Mouse (Mus musculus): ENCODE data around the gene Sarm1. TPM values are rescaled to one million over a fixed set of nuclear protein-coding genes. Genes with fewer than 3 reads are reported as not detected.
A peak's percentile ranks its signal among the peaks of the same experiment; 100 is the strongest.

Sarm1 gene
- polyA plus RNA-seq, 1 experiment from 2014 or later, result 2.5 TPM

DNA sequence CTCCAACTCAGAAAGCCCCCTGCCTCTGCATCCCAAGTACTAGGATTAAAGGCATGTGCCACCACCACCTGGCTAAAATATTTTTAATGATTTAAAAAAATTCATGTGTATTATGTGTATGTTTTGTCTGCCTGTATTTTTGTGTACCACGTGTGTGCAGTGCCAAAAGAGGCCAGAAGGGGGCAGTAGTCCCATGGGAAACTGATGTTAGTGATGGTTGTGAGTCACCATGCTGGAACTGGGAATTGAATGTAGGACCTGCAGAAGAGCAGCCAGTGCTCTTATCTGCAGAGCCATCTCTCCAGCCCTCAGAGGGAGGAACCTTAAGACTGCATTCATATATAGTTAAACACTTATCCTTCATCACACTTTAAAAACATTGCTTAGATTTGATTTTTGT lies 35.7 kb downstream of the Sarm1 start:
- ATAC-seq (ENCODE audit: insufficient number of reproducible peaks, low FRiP score, low TSS enrichment, low read depth), result no peak
- H3K9me3 ChIP-seq (replicated peaks), result no peaks in the 10 kb centered on the region
- H3K36me3 ChIP-seq, result no peaks in the 10 kb centered on the region
- H3K9ac ChIP-seq, result no peak overlapping the region
- no peak overlapping the region for H3K27ac ChIP-seq (replicated peaks)
- H3K4me3 ChIP-seq (replicated peaks), result no peak overlapping the region
- H3K27me3 ChIP-seq, result no peaks in the 10 kb centered on the region
- peaks cover 14% of the 10 kb centered on the region for H3K4me1 ChIP-seq
- H3K4me2 ChIP-seq (replicated peaks), result no peak overlapping the region
- 77% methylated on average over 1 of the region's 1 CpGs for WGBS

DNA sequence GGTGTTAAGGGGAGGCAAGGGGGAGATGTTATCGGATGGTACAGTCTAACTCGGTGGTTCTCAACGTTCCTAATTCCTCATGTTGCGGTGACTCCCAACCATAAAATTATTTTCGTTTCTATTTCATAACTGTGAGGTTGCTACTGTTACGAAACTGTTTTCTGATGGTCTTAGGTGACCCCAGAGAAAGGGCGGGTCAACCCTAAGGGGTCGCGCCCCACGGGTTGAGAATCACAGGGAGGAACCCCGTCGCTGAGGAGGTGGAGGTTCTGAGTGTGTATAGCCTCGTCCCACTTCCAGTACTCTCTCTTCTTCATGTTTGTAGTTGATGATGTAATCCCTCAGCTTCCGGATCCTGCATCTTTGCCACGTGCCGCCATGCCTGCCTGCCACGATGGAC lies 38.8 kb downstream of the Sarm1 start:
- ATAC-seq (ENCODE audit: insufficient number of reproducible peaks, low FRiP score, low TSS enrichment, low read depth), result no peak
- no peak overlapping the region for H3K4me3 ChIP-seq (replicated peaks)
- 82% methylated on average over 17 of the region's 17 CpGs for WGBS
- no peak overlapping the region for H3K27ac ChIP-seq (replicated peaks)
- H3K27me3 ChIP-seq, result no peaks in the 10 kb centered on the region
- no peak overlapping the region for H3K9ac ChIP-seq
- H3K9me3 ChIP-seq (replicated peaks), result no peaks in the 10 kb centered on the region
- H3K4me2 ChIP-seq (replicated peaks), result no peak overlapping the region
- no peaks in the 10 kb centered on the region for H3K36me3 ChIP-seq
- H3K4me1 ChIP-seq, result no peaks in the 10 kb centered on the region

DNA sequence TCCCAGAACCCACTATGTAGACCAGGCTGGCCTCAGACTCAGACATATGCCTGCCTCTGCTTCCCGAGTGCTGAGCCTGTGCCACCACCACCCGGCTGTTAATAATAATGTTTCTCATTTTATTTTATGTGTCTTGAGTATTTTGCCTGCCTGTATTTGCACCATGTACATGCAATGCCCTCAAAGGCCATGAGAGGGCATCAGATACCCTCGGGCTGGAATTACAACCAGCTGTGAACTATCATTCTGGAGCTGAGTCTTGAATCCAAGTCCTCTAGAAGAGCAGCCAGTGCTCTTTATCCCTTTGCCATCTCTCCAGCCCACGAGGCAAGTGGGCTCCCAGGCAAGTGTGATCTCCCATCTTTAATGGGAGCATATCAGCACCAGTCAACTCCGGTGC lies 42.2 kb downstream of the Sarm1 start:
- WGBS, result 41% methylated on average over 5 of the region's 5 CpGs
- no peak overlapping the region for H3K27ac ChIP-seq (replicated peaks)
- no peaks in the 10 kb centered on the region for H3K9me3 ChIP-seq (replicated peaks)
- no peak overlapping the region for H3K4me2 ChIP-seq (replicated peaks)
- ATAC-seq (ENCODE audit: insufficient number of reproducible peaks, low FRiP score, low TSS enrichment, low read depth), result no peak
- H3K36me3 ChIP-seq, result no peaks in the 10 kb centered on the region
- no peak overlapping the region for H3K9ac ChIP-seq
- no peak overlapping the region for H3K4me3 ChIP-seq (replicated peaks)
- no peaks in the 10 kb centered on the region for H3K4me1 ChIP-seq
- H3K27me3 ChIP-seq, result 0 out of 2 replicates have a peak, but pooled peaks cover 3% of the 10 kb centered on the region

DNA sequence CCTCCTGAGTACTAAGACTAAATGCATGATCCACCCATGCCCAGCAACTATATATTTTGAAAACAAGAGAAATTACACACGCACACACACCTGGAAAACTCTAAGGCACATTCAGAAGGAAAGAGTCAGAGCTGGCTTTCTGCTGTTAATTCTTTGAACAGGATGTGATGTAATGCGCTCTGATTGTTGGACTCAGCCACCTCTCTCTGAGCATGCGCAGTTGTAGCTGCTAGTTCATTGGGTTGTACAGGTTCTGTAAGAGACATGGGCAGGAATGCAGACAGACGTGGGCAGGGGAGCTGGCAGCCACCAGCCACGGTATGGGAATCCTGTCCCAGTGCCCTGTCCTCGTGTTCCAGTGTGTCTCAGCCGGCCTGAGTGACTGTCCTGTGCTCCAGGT lies 43.3 kb downstream of the Sarm1 start:
- no peaks in the 10 kb centered on the region for H3K9me3 ChIP-seq (replicated peaks)
- peak; percentile 7; the same call in 1 of the 2 replicates for ATAC-seq (ENCODE audit: insufficient number of reproducible peaks, low FRiP score, low TSS enrichment, low read depth)
- no peaks in the 10 kb centered on the region for H3K36me3 ChIP-seq
- H3K4me2 ChIP-seq (replicated peaks), result no peak overlapping the region
- no peak overlapping the region for H3K9ac ChIP-seq
- 0 out of 2 replicates have a peak, but pooled peaks cover 5% of the 10 kb centered on the region for H3K27me3 ChIP-seq
- no peaks in the 10 kb centered on the region for H3K4me1 ChIP-seq
- no peak overlapping the region for H3K27ac ChIP-seq (replicated peaks)
- WGBS, result 73% methylated on average over 7 of the region's 7 CpGs
- no peak overlapping the region for H3K4me3 ChIP-seq (replicated peaks)

DNA sequence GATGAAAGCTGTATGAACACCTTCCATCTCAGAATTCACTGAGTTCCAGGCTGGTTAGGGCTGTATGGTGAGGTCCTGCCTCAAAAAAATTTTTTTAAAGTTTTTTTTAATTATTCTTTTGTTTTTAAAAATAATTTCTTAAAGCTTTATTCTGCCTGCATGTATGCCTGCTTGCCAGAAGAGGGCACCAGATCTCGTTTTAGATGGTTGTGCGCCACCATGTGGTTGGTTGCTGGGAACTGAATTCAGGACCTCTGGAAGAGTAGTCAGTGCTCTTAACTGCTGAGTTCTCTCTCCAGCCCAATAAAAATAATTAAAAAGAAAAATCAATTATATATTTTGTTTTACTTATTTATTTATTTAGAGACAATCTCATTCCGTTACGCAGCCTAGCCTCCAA lies 43.9 kb downstream of the Sarm1 start:
- H3K27me3 ChIP-seq, result 0 out of 2 replicates have a peak, but pooled peaks cover 5% of the 10 kb centered on the region
- H3K27ac ChIP-seq (replicated peaks), result no peak overlapping the region
- ATAC-seq (ENCODE audit: insufficient number of reproducible peaks, low FRiP score, low TSS enrichment, low read depth), result no peak
- H3K4me3 ChIP-seq (replicated peaks), result no peak overlapping the region
- 12% methylated on average over 4 of the region's 4 CpGs for WGBS
- H3K9ac ChIP-seq, result no peak overlapping the region
- H3K4me2 ChIP-seq (replicated peaks), result no peak overlapping the region
- no peaks in the 10 kb centered on the region for H3K36me3 ChIP-seq
- no peaks in the 10 kb centered on the region for H3K9me3 ChIP-seq (replicated peaks)
- H3K4me1 ChIP-seq, result no peaks in the 10 kb centered on the region

DNA sequence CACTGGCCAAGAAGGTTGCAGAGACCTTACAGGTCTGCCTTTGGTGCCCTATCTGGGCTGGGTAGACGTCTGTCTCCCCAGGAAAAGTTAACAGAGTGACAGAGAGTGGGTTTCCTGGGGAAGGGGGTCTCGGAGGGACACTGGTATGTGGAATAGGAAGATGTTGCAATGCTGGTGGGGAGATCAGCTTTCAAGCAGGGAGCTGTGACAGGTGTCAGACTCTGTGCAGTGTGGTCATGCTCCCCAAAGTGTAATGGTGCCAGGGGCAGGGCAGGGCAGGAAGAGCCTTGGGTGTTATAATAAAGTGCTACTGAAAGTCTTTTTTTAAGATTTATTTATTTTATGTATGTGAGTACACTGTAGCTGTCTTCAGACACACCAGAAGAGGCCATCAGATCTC lies 47.2 kb downstream of the Sarm1 start:
- H3K27me3 ChIP-seq, result 0 out of 2 replicates have a peak, but pooled peaks cover 5% of the 10 kb centered on the region
- no peak for ATAC-seq (ENCODE audit: insufficient number of reproducible peaks, low FRiP score, low TSS enrichment, low read depth)
- H3K36me3 ChIP-seq, result no peaks in the 10 kb centered on the region
- H3K9me3 ChIP-seq (replicated peaks), result no peaks in the 10 kb centered on the region
- H3K27ac ChIP-seq (replicated peaks), result no peak overlapping the region
- WGBS, result 26% methylated on average over 2 of the region's 2 CpGs
- H3K4me3 ChIP-seq (replicated peaks), result no peak overlapping the region
- H3K9ac ChIP-seq, result no peak overlapping the region
- no peak overlapping the region for H3K4me2 ChIP-seq (replicated peaks)
- H3K4me1 ChIP-seq, result no peaks in the 10 kb centered on the region

DNA sequence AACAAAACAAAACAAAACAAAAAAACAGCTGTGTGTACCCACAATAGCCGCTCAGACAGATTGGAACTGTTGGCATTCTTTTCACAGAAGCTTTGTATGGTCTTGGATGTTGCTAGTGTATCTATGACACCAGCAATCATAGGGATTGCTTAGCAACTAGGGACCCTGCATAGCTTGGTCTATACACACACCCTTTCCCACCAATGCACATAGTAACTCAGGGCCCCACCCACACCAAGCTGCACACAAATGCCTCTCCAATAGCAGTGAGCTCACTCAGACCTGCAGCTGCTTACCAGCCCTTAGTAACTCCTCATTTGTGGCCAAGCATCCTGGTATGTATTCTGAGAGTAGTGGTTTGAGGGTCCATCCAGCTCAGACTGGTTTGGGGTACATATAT lies 49.3 kb downstream of the Sarm1 start:
- Histone ChIP-seq H3K27me3 (0 out of 2 replicates have a peak, but pooled peaks cover 5% of the 10 kb centered on the region), H3K4me3 (replicated peaks) (no peak overlapping the region), H3K4me2 (replicated peaks) (no peak overlapping the region), H3K4me1 (no peaks in the 10 kb centered on the region), H3K9me3 (replicated peaks) (no peaks in the 10 kb centered on the region), H3K27ac (replicated peaks) (no peak overlapping the region), H3K36me3 (no peaks in the 10 kb centered on the region), H3K9ac (no peak overlapping the region)
- WGBS, result 85% methylated on average over 1 of the region's 1 CpGs
- ATAC-seq (ENCODE audit: insufficient number of reproducible peaks, low FRiP score, low TSS enrichment, low read depth), result peak; percentile 63; the same call in 1 of the 2 replicates

DNA sequence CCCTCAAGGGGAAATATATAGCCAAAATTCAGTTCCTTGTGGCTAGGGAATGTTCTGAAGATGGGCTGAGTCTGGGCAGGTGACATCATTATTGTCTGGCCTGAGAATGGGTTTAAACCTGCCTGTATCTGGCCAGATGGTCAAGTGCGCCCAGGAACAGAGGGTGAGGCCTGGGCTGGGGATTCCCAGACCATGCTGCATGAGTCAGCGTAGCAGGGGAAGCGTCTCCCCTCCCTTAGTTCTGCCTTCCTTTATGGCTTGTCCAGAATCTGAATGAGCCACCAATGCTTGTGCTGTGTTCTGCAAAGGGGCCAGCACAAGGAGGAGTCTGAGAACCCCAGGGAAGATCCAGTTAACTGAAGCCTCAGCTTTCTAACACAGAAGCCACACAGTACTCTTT lies 50.4 kb downstream of the Sarm1 start:
- Histone ChIP-seq H3K9ac (no peak overlapping the region), H3K4me1 (no peaks in the 10 kb centered on the region), H3K36me3 (no peaks in the 10 kb centered on the region), H3K27ac (replicated peaks) (no peak overlapping the region), H3K4me2 (replicated peaks) (no peak overlapping the region), H3K9me3 (replicated peaks) (no peaks in the 10 kb centered on the region), H3K27me3 (0 out of 2 replicates have a peak, but pooled peaks cover 3% of the 10 kb centered on the region), H3K4me3 (replicated peaks) (no peak overlapping the region)
- ATAC-seq (ENCODE audit: insufficient number of reproducible peaks, low FRiP score, low TSS enrichment, low read depth), result no peak
- 75% methylated on average over 3 of the region's 3 CpGs for WGBS

DNA sequence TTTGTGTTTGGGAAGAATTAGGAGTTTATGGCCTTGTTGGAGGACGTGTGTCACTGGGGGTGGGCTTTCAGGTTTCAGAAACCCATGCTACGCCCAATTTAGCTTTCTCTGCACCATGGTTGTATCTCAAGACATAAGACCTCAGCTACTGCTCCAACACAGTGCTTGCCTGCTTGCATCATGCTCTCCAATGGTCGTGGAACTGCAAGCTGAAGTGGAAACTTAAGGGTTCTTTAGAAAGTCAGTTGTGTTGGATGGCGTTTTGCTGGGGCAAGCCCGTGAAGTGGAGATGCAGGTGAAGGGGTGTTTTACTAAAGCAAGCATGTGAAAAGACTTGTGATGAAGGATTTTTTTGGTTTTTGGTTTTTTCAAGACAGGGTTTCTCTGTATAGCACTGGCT lies 54.4 kb downstream of the Sarm1 start:
- WGBS, result 82% methylated on average over 5 of the region's 5 CpGs
- no peak for ATAC-seq (ENCODE audit: insufficient number of reproducible peaks, low FRiP score, low TSS enrichment, low read depth)

DNA sequence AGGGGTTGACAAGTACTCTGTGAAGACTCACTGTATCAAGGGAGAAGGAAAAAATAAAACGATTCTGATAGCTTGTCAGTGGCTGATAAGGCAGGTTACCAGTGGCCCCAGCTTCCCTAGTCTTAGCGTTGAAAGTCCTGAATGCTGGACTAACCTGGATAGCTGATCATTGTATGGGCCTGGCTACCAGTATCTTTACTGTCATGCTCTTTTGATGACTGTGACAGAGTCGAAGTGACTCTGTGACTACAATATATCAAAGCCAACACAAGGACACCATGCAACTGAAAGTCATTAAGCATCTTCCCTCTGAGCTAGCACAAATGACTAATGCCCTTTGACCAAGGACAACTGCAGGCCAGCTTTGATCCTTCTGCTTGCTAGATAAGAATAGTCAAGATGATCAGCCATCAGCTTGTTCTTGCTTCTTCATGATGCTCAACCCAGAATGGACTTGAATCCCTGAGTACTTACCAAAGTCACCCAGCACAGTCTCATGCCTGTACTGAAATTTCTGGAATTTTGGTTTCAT lies 59.1 kb downstream of the Sarm1 start:
- 83% methylated on average over 3 of the region's 3 CpGs for WGBS
- H3K27me3 ChIP-seq, result no peaks in the 10 kb centered on the region

More for the DNA sequence above, 54.4 kb downstream of the Sarm1 start:
- Histone ChIP-seq H3K4me3 (replicated peaks) (no peak overlapping the region), H3K9me3 (replicated peaks) (no peaks in the 10 kb centered on the region), H3K4me1 (no peaks in the 10 kb centered on the region), H3K27ac (replicated peaks) (no peak overlapping the region), H3K36me3 (no peaks in the 10 kb centered on the region), H3K4me2 (replicated peaks) (no peak overlapping the region), H3K27me3 (no peaks in the 10 kb centered on the region), H3K9ac (no peak overlapping the region)

DNA sequence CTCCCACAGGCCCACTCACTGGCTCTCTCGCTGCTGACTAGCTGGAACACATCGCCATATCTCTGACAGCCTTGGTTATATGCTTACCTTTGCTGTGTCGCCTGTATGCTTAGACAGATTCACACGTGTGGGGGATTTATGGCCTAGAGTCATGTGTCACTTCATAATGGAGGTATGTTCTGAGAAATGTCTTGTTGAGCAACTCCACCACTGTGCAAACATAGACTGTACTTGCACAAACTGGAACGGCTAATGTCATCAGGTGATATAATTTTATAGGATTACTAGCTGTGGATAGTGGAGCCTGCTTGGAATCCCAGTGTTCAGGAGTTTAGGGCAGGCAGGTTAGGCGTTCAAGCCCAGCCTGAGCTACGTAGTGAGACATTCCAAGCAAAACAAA lies 60.4 kb downstream of the Sarm1 start:
- ATAC-seq (ENCODE audit: insufficient number of reproducible peaks, low FRiP score, low TSS enrichment, low read depth), result no peak
- no peaks in the 10 kb centered on the region for H3K27me3 ChIP-seq
- H3K9me3 ChIP-seq (replicated peaks), result no peaks in the 10 kb centered on the region
- peaks cover 9% of the 10 kb centered on the region; the same call in 1 of the 2 replicates for H3K4me1 ChIP-seq
- no peaks in the 10 kb centered on the region for H3K36me3 ChIP-seq
- H3K27ac ChIP-seq (replicated peaks), result no peak overlapping the region
- no peak overlapping the region for H3K9ac ChIP-seq
- H3K4me3 ChIP-seq (replicated peaks), result no peak overlapping the region
- 83% methylated on average over 7 of the region's 7 CpGs for WGBS
- no peak overlapping the region for H3K4me2 ChIP-seq (replicated peaks)

More for the DNA sequence above, 59.1 kb downstream of the Sarm1 start:
- Histone ChIP-seq H3K36me3 (no peaks in the 10 kb centered on the region), H3K4me3 (replicated peaks) (no peak overlapping the region), H3K27ac (replicated peaks) (no peak overlapping the region), H3K9ac (no peak overlapping the region), H3K4me1 (peaks cover 9% of the 10 kb centered on the region; the same call in 1 of the 2 replicates), H3K9me3 (replicated peaks) (no peaks in the 10 kb centered on the region), H3K4me2 (replicated peaks) (no peak overlapping the region)
- no peak for ATAC-seq (ENCODE audit: insufficient number of reproducible peaks, low FRiP score, low TSS enrichment, low read depth)

DNA sequence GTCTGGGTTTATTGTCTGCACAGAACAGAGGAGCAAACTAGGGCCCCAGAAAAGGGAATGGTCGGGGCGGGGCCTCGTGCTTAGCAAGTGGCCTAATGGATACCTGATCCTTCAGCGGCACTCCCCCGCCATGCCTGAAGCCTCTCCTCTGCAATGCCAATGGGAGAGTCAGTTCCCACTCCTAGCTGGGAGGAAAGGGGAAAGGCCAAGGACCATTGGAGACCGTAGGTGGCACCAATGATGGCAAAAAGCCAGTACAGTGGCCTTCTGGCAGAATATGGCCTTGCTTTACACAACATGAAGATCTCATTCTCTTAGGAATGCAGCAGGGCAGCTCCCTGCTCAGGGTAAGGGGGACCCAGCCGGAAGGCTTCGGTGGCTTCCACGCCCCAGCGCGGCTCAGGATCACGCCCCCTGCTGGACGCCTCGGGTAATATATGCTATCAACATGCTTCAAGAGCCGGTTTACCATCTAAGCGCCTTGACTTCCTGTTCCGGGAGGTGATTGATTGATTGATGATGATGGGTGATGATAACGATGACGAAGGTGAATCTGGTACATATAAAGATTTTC lies 61.7 kb downstream of the Sarm1 start:
- Histone ChIP-seq H3K27ac (replicated peaks) (peak overlapping the region; percentile 55; the same call in 1 of the 2 replicates), H3K9ac (no peak overlapping the region), H3K4me3 (replicated peaks) (no peak overlapping the region), H3K4me1 (peaks cover 9% of the 10 kb centered on the region; the same call in 1 of the 2 replicates), H3K4me2 (replicated peaks) (peak overlapping the region; percentile 17; the same call in 1 of the 2 replicates), H3K27me3 (no peaks in the 10 kb centered on the region), H3K36me3 (no peaks in the 10 kb centered on the region), H3K9me3 (replicated peaks) (no peaks in the 10 kb centered on the region)
- 4% methylated on average over 19 of the region's 19 CpGs for WGBS
- peak; percentile 70 for ATAC-seq (ENCODE audit: insufficient number of reproducible peaks, low FRiP score, low TSS enrichment, low read depth)
